Mouse (Mus musculus): Measurements from ENCODE around the gene Dbil5. TPM values are rescaled to one million over a fixed set of nuclear protein-coding genes. Genes with fewer than 3 reads are reported as not detected.
A peak's percentile ranks its signal among the peaks of the same experiment; 100 is the strongest.

Gene Dbil5
- polyA plus RNA-seq, 1 experiment from 2014 or later: 2.0 TPM

- H3K27me3 ChIP-seq (replicated peaks; ENCODE audit: control insufficient read depth, insufficient read depth, low read length): no peaks in the 10 kb centered on the region
- H3K36me3 ChIP-seq (ENCODE audit: control insufficient read depth, insufficient read depth, low read length): peaks cover 41% of the 10 kb centered on the region
- 67% methylated on average over 10 of the region's 10 CpGs for WGBS
- no peak overlapping the region for H3K4me2 ChIP-seq (ENCODE audit: low read length)
- no peaks in the 10 kb centered on the region for H3K9me3 ChIP-seq (ENCODE audit: control insufficient read depth, low read length)
- no peak for DNase-seq (ENCODE audit: low spot score)
- H3K4me3 ChIP-seq (ENCODE audit: low read depth, low read length): no peak overlapping the region
- H3K27ac ChIP-seq (ENCODE audit: low read depth): no peak overlapping the region
- H3K9ac ChIP-seq (ENCODE audit: low read length): no peak overlapping the region
- H3K4me1 ChIP-seq (replicated peaks; ENCODE audit: control insufficient read depth, insufficient read depth, low read length): 0 out of 2 replicates have a peak, but pooled peaks cover 4% of the 10 kb centered on the region
- no peak for ATAC-seq (replicated peaks; ENCODE audit: low FRiP score, low TSS enrichment, low read depth)
These were observed 43.0 kb downstream of the Dbil5 start for GRCm38 (mm10) chr11:76260208-76261050.

DNA sequence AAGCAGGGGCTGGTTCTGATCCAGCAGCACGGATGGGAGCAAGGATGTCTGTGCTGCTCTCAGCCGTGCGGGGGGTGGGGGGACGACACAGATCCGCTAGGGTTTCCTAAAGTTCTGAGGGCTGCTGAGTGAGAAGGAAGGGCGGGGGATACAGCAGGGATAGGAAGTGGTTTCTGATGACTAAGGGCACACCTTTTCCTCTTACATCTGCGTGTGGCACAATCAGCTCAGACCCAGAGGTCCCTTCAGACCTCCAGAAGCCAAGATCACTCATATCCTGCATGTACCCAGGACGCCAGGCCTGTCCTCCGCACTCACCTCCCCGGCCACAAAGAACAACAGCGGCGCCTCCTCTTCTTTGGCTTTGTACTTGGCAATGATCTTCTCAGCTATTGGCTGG, 43.8 kb downstream of the Dbil5 start:
- Histone ChIP-seq H3K27me3 (replicated peaks; ENCODE audit: control insufficient read depth, insufficient read depth, low read length) (no peaks in the 10 kb centered on the region), H3K36me3 (ENCODE audit: control insufficient read depth, insufficient read depth, low read length) (peaks cover 41% of the 10 kb centered on the region), H3K4me2 (ENCODE audit: low read length) (no peak overlapping the region), H3K4me1 (replicated peaks; ENCODE audit: control insufficient read depth, insufficient read depth, low read length) (0 out of 2 replicates have a peak, but pooled peaks cover 4% of the 10 kb centered on the region), H3K4me3 (ENCODE audit: low read depth, low read length) (no peak overlapping the region), H3K9me3 (ENCODE audit: control insufficient read depth, low read length) (no peaks in the 10 kb centered on the region), H3K9ac (ENCODE audit: low read length) (no peak overlapping the region), H3K27ac (ENCODE audit: low read depth) (no peak overlapping the region)
- ATAC-seq (replicated peaks; ENCODE audit: low FRiP score, low TSS enrichment, low read depth) (no peak), DNase-seq (ENCODE audit: low spot score) (no peak)
- 79% methylated on average over 12 of the region's 12 CpGs for WGBS

- Histone ChIP-seq H3K27me3 (replicated peaks; ENCODE audit: control insufficient read depth, insufficient read depth, low read length) (no peaks in the 10 kb centered on the region), H3K9ac (ENCODE audit: low read length) (no peak overlapping the region), H3K4me2 (ENCODE audit: low read length) (no peak overlapping the region), H3K27ac (ENCODE audit: low read depth) (no peak overlapping the region), H3K4me1 (replicated peaks; ENCODE audit: control insufficient read depth, insufficient read depth, low read length) (0 out of 2 replicates have a peak, but pooled peaks cover 4% of the 10 kb centered on the region), H3K4me3 (ENCODE audit: low read depth, low read length) (no peak overlapping the region), H3K9me3 (ENCODE audit: control insufficient read depth, low read length) (no peaks in the 10 kb centered on the region), H3K36me3 (ENCODE audit: control insufficient read depth, insufficient read depth, low read length) (peaks cover 34% of the 10 kb centered on the region)
- DNase-seq (ENCODE audit: low spot score) (no peak), ATAC-seq (replicated peaks; ENCODE audit: low FRiP score, low TSS enrichment, low read depth) (no peak)
- WGBS: 17% methylated on average over 19 of the region's 19 CpGs
These were observed 45.4 kb downstream of the Dbil5 start for GRCm38 (mm10) chr11:76262611-76263351.

DNA sequence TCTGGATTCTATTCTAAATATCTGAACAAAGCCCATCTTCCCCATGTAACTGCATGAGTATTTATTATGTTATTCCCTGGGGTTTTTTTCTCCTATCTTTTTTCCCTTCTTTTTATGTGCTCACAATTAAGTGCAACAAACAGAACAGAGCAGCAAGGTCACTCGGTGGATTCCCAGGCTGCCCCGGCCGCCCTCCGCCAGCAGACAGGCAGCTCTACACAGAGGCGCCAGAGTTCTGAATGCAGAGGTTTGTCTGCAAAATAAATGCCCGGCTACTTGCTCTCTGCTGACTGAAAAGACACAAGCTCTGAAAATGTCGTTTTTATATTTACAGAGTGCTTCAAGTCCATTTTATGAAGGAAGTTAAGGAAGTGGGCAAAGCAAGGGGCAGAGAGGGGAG, 50.1 kb downstream of the Dbil5 start:
- Histone ChIP-seq H3K9ac (ENCODE audit: low read length) (no peak overlapping the region), H3K4me3 (ENCODE audit: low read depth, low read length) (no peak overlapping the region), H3K36me3 (ENCODE audit: control insufficient read depth, insufficient read depth, low read length) (peaks cover 17% of the 10 kb centered on the region; the same call in 1 of the 2 replicates), H3K4me2 (ENCODE audit: low read length) (no peak overlapping the region), H3K27ac (ENCODE audit: low read depth) (peak overlapping the region; percentile 33; the same call in 1 of the 2 replicates), H3K9me3 (ENCODE audit: control insufficient read depth, low read length) (no peaks in the 10 kb centered on the region), H3K27me3 (replicated peaks; ENCODE audit: control insufficient read depth, insufficient read depth, low read length) (no peaks in the 10 kb centered on the region), H3K4me1 (replicated peaks; ENCODE audit: control insufficient read depth, insufficient read depth, low read length) (0 out of 2 replicates have a peak, but pooled peaks cover 4% of the 10 kb centered on the region)
- 51% methylated on average over 7 of the region's 7 CpGs for WGBS
- no peak for ATAC-seq (replicated peaks; ENCODE audit: low FRiP score, low TSS enrichment, low read depth)
- no peak for DNase-seq (ENCODE audit: low spot score)

GRCm38 (mm10) chr11:76268001-76268459, 50.6 kb downstream of the Dbil5 start:
- peak overlapping the region; percentile 33; the same call in 1 of the 2 replicates for H3K27ac ChIP-seq (ENCODE audit: low read depth)

More at GRCm38 (mm10) chr11:76268001-76268459, 50.6 kb downstream of the Dbil5 start:
- no peak overlapping the region for H3K9ac ChIP-seq (ENCODE audit: low read length)
- peaks cover 19% of the 10 kb centered on the region; the same call in 1 of the 2 replicates for H3K36me3 ChIP-seq (ENCODE audit: control insufficient read depth, insufficient read depth, low read length)
- WGBS: 57% methylated on average over 5 of the region's 5 CpGs
- no peak for ATAC-seq (replicated peaks; ENCODE audit: low FRiP score, low TSS enrichment, low read depth)
- no peaks in the 10 kb centered on the region for H3K9me3 ChIP-seq (ENCODE audit: control insufficient read depth, low read length)
- H3K4me1 ChIP-seq (replicated peaks; ENCODE audit: control insufficient read depth, insufficient read depth, low read length): 0 out of 2 replicates have a peak, but pooled peaks cover 3% of the 10 kb centered on the region
- no peaks in the 10 kb centered on the region for H3K27me3 ChIP-seq (replicated peaks; ENCODE audit: control insufficient read depth, insufficient read depth, low read length)
- no peak overlapping the region for H3K4me3 ChIP-seq (ENCODE audit: low read depth, low read length)
- no peak overlapping the region for H3K4me2 ChIP-seq (ENCODE audit: low read length)
- no peak for DNase-seq (ENCODE audit: low spot score)

Other genes starting within 250 kb of the Dbil5 start
- gene 1700016K19Rik, start 217.7 kb upstream of the Dbil5 start, polyA plus RNA-seq (2014; fragmentation: Nextera tagmentation; extraction: Ambion mirVana): 2.7 and 4.0 TPM in 2 replicates
- gene Rflnb, start 189.8 kb upstream of the Dbil5 start, polyA plus RNA-seq (2014; fragmentation: Nextera tagmentation; extraction: Ambion mirVana): 50.1 and 53.8 TPM in 2 replicates
- 42.5 and 45.7 TPM in 2 replicates for gene Vps53, start 38.0 kb upstream of the Dbil5 start, polyA plus RNA-seq (2014; fragmentation: Nextera tagmentation; extraction: Ambion mirVana)
- gene Fam57a, start 37.9 kb upstream of the Dbil5 start, polyA plus RNA-seq (2014; fragmentation: Nextera tagmentation; extraction: Ambion mirVana): 114 and 117 TPM in 2 replicates
- gene Gemin4, start 56 bp downstream of the Dbil5 start, polyA plus RNA-seq (2014; fragmentation: Nextera tagmentation; extraction: Ambion mirVana): 37.5 and 42.9 TPM in 2 replicates
- 29.6 and 29.9 TPM in 2 replicates for gene Mrm3, start 26.1 kb downstream of the Dbil5 start, polyA plus RNA-seq (2014; fragmentation: Nextera tagmentation; extraction: Ambion mirVana)
- 147 and 161 TPM in 2 replicates for gene Glod4, start 26.1 kb downstream of the Dbil5 start, polyA plus RNA-seq (2014; fragmentation: Nextera tagmentation; extraction: Ambion mirVana)
- 45.8 and 51.4 TPM in 2 replicates for gene Nxn, start 181.5 kb downstream of the Dbil5 start, polyA plus RNA-seq (2014; fragmentation: Nextera tagmentation; extraction: Ambion mirVana)
- gene Timm22, start 189.3 kb downstream of the Dbil5 start, polyA plus RNA-seq (2014; fragmentation: Nextera tagmentation; extraction: Ambion mirVana): 117 and 119 TPM in 2 replicates